Mouse (Mus musculus) activated CD4-positive, CD25-positive, alpha-beta regulatory T cell (primary cell): ENCODE measurements around the gene Pbld1. TPM values are rescaled to one million over a fixed set of nuclear protein-coding genes. Genes with fewer than 3 reads are reported as not detected.

Experiments
- polyA plus RNA-seq, 2 experiments: library from polyadenylated mRNA; unstranded; fragments of 100-300 nt; shearing (Covaris generic); gene quantifications; one replicate each; pipeline ENCODE4 v1.2.1; 2017

Pbld1 gene
- polyA plus RNA-seq: under 1 TPM; 0.10 to 0.49 TPM

GRCm38 (mm10) chr10:63059862-63060261 lies at the start of gene Pbld1:
Gene Pbld1, plus strand, starts transcription at chr10:63060162.

GRCm38 (mm10) chr10:63023749-63024579 lies 36.0 kb upstream of the Pbld1 start, which contains the start of the genes Hnrnph3 and Pbld2:
Gene Hnrnph3, minus strand, starts transcription at chr10:63024217.
Gene Pbld2, plus strand, starts transcription at chr10:63024315.

GRCm38 (mm10) chr10:63099521-63099920 lies 39.6 kb downstream of the Pbld1 start, which contains the start of gene Atoh7:
Gene Atoh7, plus strand, starts transcription at chr10:63099651.

Other genes starting within 250 kb of the Pbld1 start
- gene Tet1, start 151.2 kb upstream of the Pbld1 start, polyA plus RNA-seq: 10 to 100 TPM in 1 of 2 experiments, 1 to 10 TPM in 1; 9.0 to 11.9 TPM
- 10 to 100 TPM; 17.4 to 17.6 TPM for gene Slc25a16, start 139.5 kb upstream of the Pbld1 start, polyA plus RNA-seq
- 1 to 10 TPM; 4.6 to 5.9 TPM for gene Dna2, start 113.1 kb upstream of the Pbld1 start, polyA plus RNA-seq
- 10 to 100 TPM; 48.6 to 50.2 TPM for gene Rufy2, start 79.9 kb upstream of the Pbld1 start, polyA plus RNA-seq
- 10 to 100 TPM; 58.3 to 63.2 TPM for gene Hnrnph3, start 35.9 kb upstream of the Pbld1 start, polyA plus RNA-seq
- under 1 TPM; 0.27 to 0.62 TPM for gene Pbld2, start 35.8 kb upstream of the Pbld1 start, polyA plus RNA-seq
- gene Atoh7, start 39.5 kb downstream of the Pbld1 start, polyA plus RNA-seq: not detected
- gene Mypn, start 143.8 kb downstream of the Pbld1 start, polyA plus RNA-seq: under 1 TPM in 1 of 2 experiments, not detected in 1; 0.60 TPM
- 100 to 1,000 TPM; 115 to 152 TPM for gene Herc4, start 183.6 kb downstream of the Pbld1 start, polyA plus RNA-seq